Mouse (Mus musculus): ENCODE measurements around the gene Wnt16. TPM values are rescaled to one million over a fixed set of nuclear protein-coding genes. Genes with fewer than 3 reads are reported as not detected.
A peak's percentile ranks its signal among the peaks of the same experiment; 100 is the strongest.
"Not testable (repeated sequence)": the region's sequence is repeated elsewhere in the genome, so short reads cannot be mapped to it uniquely, and the experiment has no call there.

The Wnt16 gene
- 3.1 and 3.4 TPM in 2 replicates for polyA plus RNA-seq (2015; fragmentation: Nextera tagmentation; extraction: Ambion mirVana)

GRCm38 (mm10) chr6:22288004-22288736 lies at the start of gene Wnt16:
TSS of gene Wnt16 (plus strand) at chr6:22288227.
- ATAC-seq (ENCODE audit: extremely low read depth, insufficient number of reproducible peaks, low FRiP score, low TSS enrichment): no peak; the same call in 1 of the 2 replicates
- WGBS: 2% methylated on average over 20 of the region's 20 CpGs
- Histone ChIP-seq H3K36me3 (no peaks in the 10 kb centered on the region), H3K27ac (replicated peaks) (no peak within 1 kb of the TSS), H3K4me2 (peak within 1 kb of the TSS; percentile 80), H3K4me1 (peaks cover 23% of the 10 kb centered on the region), H3K9me3 (no peaks in the 10 kb centered on the region), H3K4me3 (peak within 1 kb of the TSS; percentile 56), H3K9ac (peak within 1 kb of the TSS; percentile 61), H3K27me3 (replicated peaks) (peaks cover 52% of the 10 kb centered on the region)

- H3K27me3 ChIP-seq (replicated peaks): no peaks in the 10 kb centered on the region
- no peak overlapping the region for H3K27ac ChIP-seq (replicated peaks)
- H3K9me3 ChIP-seq: no peaks in the 10 kb centered on the region
- peaks cover 13% of the 10 kb centered on the region for H3K4me1 ChIP-seq
- no peak for ATAC-seq (ENCODE audit: extremely low read depth, insufficient number of reproducible peaks, low FRiP score, low TSS enrichment)
- no peak overlapping the region for H3K4me2 ChIP-seq
- no peaks in the 10 kb centered on the region for H3K36me3 ChIP-seq
- H3K4me3 ChIP-seq: no peak overlapping the region
- H3K9ac ChIP-seq: no peak overlapping the region
- 57% methylated on average over 8 of the region's 8 CpGs for WGBS
Measured at GRCm38 (mm10) chr6:22243321-22243720, 44.7 kb upstream of the Wnt16 start.

GRCm38 (mm10) chr6:22246696-22247095 lies 41.3 kb upstream of the Wnt16 start:
- Histone ChIP-seq H3K4me3 (no peak overlapping the region), H3K4me1 (peaks cover 13% of the 10 kb centered on the region), H3K36me3 (no peaks in the 10 kb centered on the region), H3K27ac (replicated peaks) (no peak overlapping the region), H3K27me3 (replicated peaks) (no peaks in the 10 kb centered on the region), H3K4me2 (no peak overlapping the region), H3K9ac (no peak overlapping the region), H3K9me3 (no peaks in the 10 kb centered on the region)
- 71% methylated on average over 2 of the region's 2 CpGs for WGBS
- no peak for ATAC-seq (ENCODE audit: extremely low read depth, insufficient number of reproducible peaks, low FRiP score, low TSS enrichment)

- peak overlapping the region; percentile 62 for H3K27ac ChIP-seq (replicated peaks)
- H3K36me3 ChIP-seq: no peaks in the 10 kb centered on the region
- H3K4me2 ChIP-seq: no peak overlapping the region
- H3K27me3 ChIP-seq (replicated peaks): no peaks in the 10 kb centered on the region
- no peak overlapping the region for H3K4me3 ChIP-seq
- no peak overlapping the region for H3K9ac ChIP-seq
- 38% methylated on average over 4 of the region's 4 CpGs for WGBS
- peaks cover 12% of the 10 kb centered on the region for H3K4me1 ChIP-seq
- H3K9me3 ChIP-seq: no peaks in the 10 kb centered on the region
- no peak for ATAC-seq (ENCODE audit: extremely low read depth, insufficient number of reproducible peaks, low FRiP score, low TSS enrichment)
Measured at GRCm38 (mm10) chr6:22258784-22259183, 29.2 kb upstream of the Wnt16 start.

- ATAC-seq (ENCODE audit: extremely low read depth, insufficient number of reproducible peaks, low FRiP score, low TSS enrichment): no peak
- no peaks in the 10 kb centered on the region for H3K9me3 ChIP-seq
- H3K4me2 ChIP-seq: no peak overlapping the region
- peaks cover 12% of the 10 kb centered on the region for H3K4me1 ChIP-seq
- 48% methylated on average over 4 of the region's 4 CpGs for WGBS
- no peaks in the 10 kb centered on the region for H3K27me3 ChIP-seq (replicated peaks)
- H3K4me3 ChIP-seq: no peak overlapping the region
- H3K36me3 ChIP-seq: no peaks in the 10 kb centered on the region
- H3K27ac ChIP-seq (replicated peaks): no peak overlapping the region
- H3K9ac ChIP-seq: no peak overlapping the region
Measured at GRCm38 (mm10) chr6:22262519-22262918, 25.5 kb upstream of the Wnt16 start.

GRCm38 (mm10) chr6:22264094-22264493 lies 23.9 kb upstream of the Wnt16 start:
- not testable (repeated sequence) for H3K27ac ChIP-seq (replicated peaks); H3K9me3 ChIP-seq; H3K4me3 ChIP-seq; H3K27me3 ChIP-seq (replicated peaks); ATAC-seq (ENCODE audit: extremely low read depth, insufficient number of reproducible peaks, low FRiP score, low TSS enrichment); H3K4me1 ChIP-seq; H3K36me3 ChIP-seq; H3K4me2 ChIP-seq; H3K9ac ChIP-seq
- WGBS: 73% methylated on average over 8 of the region's 8 CpGs

GRCm38 (mm10) chr6:22266018-22266417 lies 22.0 kb upstream of the Wnt16 start:
- no peak for ATAC-seq (ENCODE audit: extremely low read depth, insufficient number of reproducible peaks, low FRiP score, low TSS enrichment)
- H3K9me3 ChIP-seq: no peaks in the 10 kb centered on the region
- no peaks in the 10 kb centered on the region for H3K36me3 ChIP-seq
- peaks cover 11% of the 10 kb centered on the region for H3K4me1 ChIP-seq
- 67% methylated on average over 4 of the region's 4 CpGs for WGBS
- no peak overlapping the region for H3K4me3 ChIP-seq
- no peak overlapping the region for H3K9ac ChIP-seq
- H3K27me3 ChIP-seq (replicated peaks): no peaks in the 10 kb centered on the region
- no peak overlapping the region for H3K27ac ChIP-seq (replicated peaks)
- no peak overlapping the region for H3K4me2 ChIP-seq

GRCm38 (mm10) chr6:22267807-22268667 lies 20.0 kb upstream of the Wnt16 start:
- no peaks in the 10 kb centered on the region for H3K36me3 ChIP-seq
- no peak overlapping the region for H3K9ac ChIP-seq
- H3K9me3 ChIP-seq: no peaks in the 10 kb centered on the region
- WGBS: 65% methylated on average over 5 of the region's 5 CpGs
- ATAC-seq (ENCODE audit: extremely low read depth, insufficient number of reproducible peaks, low FRiP score, low TSS enrichment): no peak
- no peak overlapping the region for H3K4me2 ChIP-seq
- no peak overlapping the region for H3K4me3 ChIP-seq
- H3K4me1 ChIP-seq: peaks cover 5% of the 10 kb centered on the region
- H3K27ac ChIP-seq (replicated peaks): no peak overlapping the region
- H3K27me3 ChIP-seq (replicated peaks): no peaks in the 10 kb centered on the region

GRCm38 (mm10) chr6:22268677-22269076 lies 19.4 kb upstream of the Wnt16 start:
- H3K4me2 ChIP-seq: no peak overlapping the region
- H3K36me3 ChIP-seq: no peaks in the 10 kb centered on the region
- ATAC-seq (ENCODE audit: extremely low read depth, insufficient number of reproducible peaks, low FRiP score, low TSS enrichment): no peak

GRCm38 (mm10) chr6:22269840-22270521 lies 18.0 kb upstream of the Wnt16 start:
- Histone ChIP-seq H3K27ac (replicated peaks) (no peak overlapping the region), H3K4me2 (no peak overlapping the region), H3K9ac (no peak overlapping the region), H3K27me3 (replicated peaks) (no peaks in the 10 kb centered on the region), H3K4me1 (peaks cover 5% of the 10 kb centered on the region), H3K36me3 (no peaks in the 10 kb centered on the region), H3K9me3 (no peaks in the 10 kb centered on the region), H3K4me3 (no peak overlapping the region)
- 42% methylated on average over 8 of the region's 8 CpGs for whole genome bisulfite sequencing
- no peak for ATAC-seq (ENCODE audit: extremely low read depth, insufficient number of reproducible peaks, low FRiP score, low TSS enrichment)

More at GRCm38 (mm10) chr6:22268677-22269076, 19.4 kb upstream of the Wnt16 start:
- peaks cover 5% of the 10 kb centered on the region for H3K4me1 ChIP-seq
- H3K27me3 ChIP-seq (replicated peaks): no peaks in the 10 kb centered on the region
- H3K27ac ChIP-seq (replicated peaks): no peak overlapping the region
- H3K9me3 ChIP-seq: no peaks in the 10 kb centered on the region
- no peak overlapping the region for H3K9ac ChIP-seq
- no peak overlapping the region for H3K4me3 ChIP-seq

GRCm38 (mm10) chr6:22277941-22278340 lies 10.1 kb upstream of the Wnt16 start:
- H3K4me2 ChIP-seq: no peak overlapping the region
- no peaks in the 10 kb centered on the region for H3K9me3 ChIP-seq
- H3K9ac ChIP-seq: no peak overlapping the region
- peaks cover 12% of the 10 kb centered on the region; the same call in 1 of the 2 replicates for H3K4me1 ChIP-seq
- ATAC-seq (ENCODE audit: extremely low read depth, insufficient number of reproducible peaks, low FRiP score, low TSS enrichment): no peak
- 79% methylated on average over 3 of the region's 3 CpGs for WGBS
- no peak overlapping the region for H3K27ac ChIP-seq (replicated peaks)
- H3K4me3 ChIP-seq: no peak overlapping the region
- H3K27me3 ChIP-seq (replicated peaks): no peaks in the 10 kb centered on the region
- H3K36me3 ChIP-seq: no peaks in the 10 kb centered on the region

Measured in heart, embryonic 13.5 days (tissue).